Mouse (Mus musculus) C2C12 (cell line): ENCODE results near the gene Sox14. TPM values are rescaled to one million over a fixed set of nuclear protein-coding genes. Genes with fewer than 3 reads are reported as not detected.

Experiments
- H3K27me3 ChIP-seq: one replicate; pipeline ENCODE4 v1.6.1; 2011; ENCODE audit not compliant: control insufficient read depth, insufficient read depth, insufficient read length
- H3K36me3 ChIP-seq: one replicate; pipeline ENCODE4 v1.6.1; 2011; ENCODE audit not compliant: control insufficient read depth, insufficient read depth
- H3K4me3 ChIP-seq: one replicate; pipeline ENCODE4 v1.5.1; 2011; ENCODE audit warnings: mild to moderate bottlenecking, control low read depth; ENCODE audit not compliant: poor library complexity, insufficient read depth, severe bottlenecking
- H3K79me2 ChIP-seq: one replicate; pipeline ENCODE4 v1.6.1; 2011; ENCODE audit not compliant: control insufficient read depth, insufficient read depth
- H3K79me3 ChIP-seq: one replicate; pipeline ENCODE4 v1.6.1; 2011; ENCODE audit warnings: low read depth, control low read depth
- H3ac ChIP-seq: one replicate; pipeline ENCODE3; 2011; ENCODE audit warnings: low read depth; ENCODE audit not compliant: control insufficient read depth, insufficient read length
- CEBPB ChIP-seq: IDR thresholded peaks from one replicate; pipeline ENCODE4 v1.6.1; 2011; ENCODE audit warnings: low read depth, mild to moderate bottlenecking, control low read depth, moderate library complexity
- CTCF ChIP-seq: IDR thresholded peaks from one replicate; pipeline ENCODE4 v1.5.1; 2011; ENCODE audit not compliant: control insufficient read depth, insufficient read depth, insufficient read length
- FOSL1 ChIP-seq: IDR thresholded peaks from one replicate; pipeline ENCODE4 v1.8.0; 2011; ENCODE audit warnings: mild to moderate bottlenecking, low read length; ENCODE audit not compliant: poor library complexity, insufficient read depth, severe bottlenecking
- MAX ChIP-seq: IDR thresholded peaks from one replicate; pipeline ENCODE4 v1.6.1; 2011; ENCODE audit warnings: mild to moderate bottlenecking, control low read depth
- MYOD1 ChIP-seq: IDR thresholded peaks from one replicate; pipeline ENCODE4 v1.6.1; 2011; ENCODE audit warnings: low read depth; ENCODE audit not compliant: control insufficient read depth, insufficient read length
- MYOG ChIP-seq: IDR thresholded peaks from one replicate; pipeline ENCODE4 v1.6.1; 2011; ENCODE audit not compliant: control insufficient read depth, insufficient read length; ENCODE audit errors: extremely low read depth
- USF1 ChIP-seq: IDR thresholded peaks from one replicate; pipeline ENCODE4 v1.6.1; 2011; ENCODE audit warnings: low read depth, mild to moderate bottlenecking, control low read depth, moderate library complexity
- polyA plus RNA-seq: library from polyadenylated mRNA; unstranded; fragments of >200 nt; fragmentation: generic; extraction: Trizol; gene quantifications from one replicate; pipeline ENCODE4 v1.2.1, GENCODE M21; 2012; ENCODE audit warnings: missing spikeins

Gene Sox14
- polyA plus RNA-seq, 1 experiment, result not detected

GRCm38 (mm10) chr9:99874735-99875617 is 994 bp downstream of the Sox14 start:
- Histone ChIP-seq H3K4me3 (no peak overlapping the region), H3K79me3 (no peaks in the 10 kb centered on the region), H3K79me2 (no peaks in the 10 kb centered on the region), H3K36me3 (no peaks in the 10 kb centered on the region), H3K27me3 (peaks cover 78% of the 10 kb centered on the region), H3ac (no peak overlapping the region)
- TF ChIP-seq MYOD1, result no peak
- TF ChIP-seq MAX, result no peak

- H3K79me3 ChIP-seq, result no peaks in the 10 kb centered on the region
- no peaks in the 10 kb centered on the region for H3K79me2 ChIP-seq
- H3K4me3 ChIP-seq, result no peak overlapping the region
- H3K27me3 ChIP-seq, result peaks cover 83% of the 10 kb centered on the region
- H3ac ChIP-seq, result no peak overlapping the region
- TF ChIP-seq FOSL1 (no peak), MYOG (no peak), MYOD1 (no peak), USF1 (no peak), CTCF (no peak), CEBPB (no peak), MAX (no peak)
- H3K36me3 ChIP-seq, result no peaks in the 10 kb centered on the region
Measured at GRCm38 (mm10) chr9:99873721-99874120, 2.2 kb downstream of the Sox14 start.

DNA sequence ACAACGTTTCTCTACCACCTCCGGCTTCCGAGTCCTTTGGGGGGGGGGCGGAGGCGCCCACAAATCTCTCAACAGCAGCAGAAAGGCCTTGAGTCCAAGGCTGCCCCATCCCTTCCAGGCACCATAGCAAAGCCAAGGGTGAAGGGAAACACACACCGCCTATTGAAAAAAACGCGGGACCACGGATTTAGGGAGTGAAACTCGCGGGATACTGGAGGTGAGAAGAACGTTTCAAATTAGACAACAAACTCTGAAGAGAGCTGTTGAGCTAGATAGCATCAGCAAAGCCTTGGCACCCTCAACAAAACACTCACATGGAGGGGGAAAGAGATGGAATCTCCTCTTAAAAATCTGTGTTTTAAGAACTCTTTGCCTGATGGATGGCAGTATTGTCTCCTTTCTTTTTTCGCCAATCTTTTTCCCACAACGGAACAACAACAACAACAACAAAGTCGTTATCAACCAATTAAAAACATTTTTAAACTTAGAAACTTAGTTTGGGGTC is 2.8 kb downstream of the Sox14 start:
- Histone ChIP-seq H3K79me2 (no peaks in the 10 kb centered on the region), H3K27me3 (peaks cover 83% of the 10 kb centered on the region), H3K4me3 (no peak overlapping the region), H3K36me3 (no peaks in the 10 kb centered on the region), H3K79me3 (no peaks in the 10 kb centered on the region), H3ac (no peak overlapping the region)
- TF ChIP-seq CTCF (no peak), MAX (no peak), CEBPB (no peak), MYOG (no peak)

DNA sequence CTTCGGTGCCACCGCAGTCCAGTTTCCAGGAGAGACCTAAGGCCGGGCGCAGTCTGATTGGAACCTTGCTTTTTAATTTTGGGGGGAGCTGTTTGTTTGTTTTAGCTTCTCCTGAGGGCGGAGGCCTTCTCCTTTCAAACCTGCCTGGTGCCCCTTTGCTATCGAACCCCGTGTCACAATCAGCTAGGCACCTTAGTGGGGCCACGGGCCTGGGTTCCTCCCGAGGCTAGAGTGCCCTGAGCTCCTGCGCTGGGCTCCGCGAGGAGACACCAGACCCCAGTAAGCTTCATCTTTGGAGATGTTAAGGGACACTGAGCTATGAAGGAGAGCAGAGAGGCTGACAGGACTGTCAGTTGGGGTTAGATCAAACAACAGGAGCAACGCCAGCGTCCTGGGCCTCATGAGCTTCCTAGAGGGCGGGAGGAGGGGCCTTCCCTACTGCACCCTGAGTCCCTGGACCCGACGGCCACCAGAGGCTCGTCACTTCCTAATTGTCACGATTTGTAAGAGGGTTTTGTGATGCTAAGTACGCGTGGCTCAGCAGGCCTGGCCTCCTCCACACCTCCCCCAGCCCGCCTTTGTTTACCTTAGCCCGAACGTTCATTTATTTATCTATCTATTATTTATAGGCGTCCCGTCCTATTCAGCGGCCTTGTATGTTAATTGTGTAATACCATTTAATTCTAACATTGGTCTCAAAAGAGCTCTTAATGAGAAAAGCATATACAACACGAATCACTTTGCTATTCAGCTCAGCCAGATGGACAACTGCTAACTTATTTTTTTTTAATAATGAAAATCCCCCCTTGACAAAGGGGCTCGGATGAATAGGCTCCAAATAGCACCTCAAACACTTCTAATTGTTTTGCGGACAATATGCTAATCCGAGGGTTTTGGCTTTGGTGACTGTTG is 3.5 kb downstream of the Sox14 start:
- Histone ChIP-seq H3K4me3 (no peak overlapping the region), H3K79me2 (no peaks in the 10 kb centered on the region), H3K79me3 (no peaks in the 10 kb centered on the region), H3K36me3 (no peaks in the 10 kb centered on the region), H3ac (no peak overlapping the region), H3K27me3 (peaks cover 83% of the 10 kb centered on the region)
- TF ChIP-seq MYOD1 (no peak), MYOG (no peak), CEBPB (no peak), CTCF (no peak), USF1 (no peak)

DNA sequence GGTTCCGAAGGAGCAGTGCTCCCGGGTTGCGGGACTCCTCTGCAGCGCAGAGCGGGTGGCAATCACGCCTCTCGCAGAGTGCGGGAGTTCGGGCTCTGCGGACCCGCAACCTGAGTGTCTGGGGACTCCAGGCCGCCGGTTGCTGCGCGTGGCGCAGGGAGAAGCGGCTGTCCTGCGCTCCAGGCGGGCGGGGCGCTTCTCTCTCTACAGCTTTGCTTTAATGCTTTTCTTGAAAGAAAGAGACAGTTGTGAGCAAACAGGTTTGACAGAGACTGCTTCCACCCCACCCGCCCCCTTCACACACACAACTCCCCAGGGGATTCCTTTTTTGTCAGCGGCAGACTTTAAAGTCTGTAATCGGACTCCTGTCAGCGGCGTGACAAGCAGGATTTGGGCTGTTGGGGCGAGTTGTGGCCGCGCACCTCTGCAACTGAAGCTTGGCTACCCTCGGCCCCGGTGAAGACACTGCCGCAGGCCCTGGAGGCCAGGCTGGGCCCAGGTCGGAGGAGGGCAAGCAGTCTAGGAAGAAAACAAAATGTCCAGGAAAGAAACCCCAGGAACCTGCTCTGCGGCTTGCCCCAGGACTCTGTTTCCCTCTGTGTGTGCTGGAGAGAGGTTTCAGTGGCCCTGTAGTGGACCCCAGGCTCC is 4.3 kb downstream of the Sox14 start:
- Histone ChIP-seq H3K27me3 (peaks cover 80% of the 10 kb centered on the region), H3K36me3 (no peaks in the 10 kb centered on the region), H3ac (no peak overlapping the region), H3K79me2 (no peaks in the 10 kb centered on the region), H3K4me3 (no peak overlapping the region), H3K79me3 (no peaks in the 10 kb centered on the region)
- TF ChIP-seq CEBPB (no peak), USF1 (no peak), CTCF (no peak), MAX (no peak), FOSL1 (no peak), MYOG (no peak)
